Mouse (Mus musculus): Measurements from ENCODE around the gene Elmod1. TPM values are rescaled to one million over a fixed set of nuclear protein-coding genes. Genes with fewer than 3 reads are reported as not detected.
"Not testable (repeated sequence)": the region's sequence is repeated elsewhere in the genome, so short reads cannot be mapped to it uniquely, and the experiment has no call there.

The Elmod1 gene
- 1.7 and 2.6 TPM in 2 replicates for polyA plus RNA-seq (2012; rRNA removed)

DNA sequence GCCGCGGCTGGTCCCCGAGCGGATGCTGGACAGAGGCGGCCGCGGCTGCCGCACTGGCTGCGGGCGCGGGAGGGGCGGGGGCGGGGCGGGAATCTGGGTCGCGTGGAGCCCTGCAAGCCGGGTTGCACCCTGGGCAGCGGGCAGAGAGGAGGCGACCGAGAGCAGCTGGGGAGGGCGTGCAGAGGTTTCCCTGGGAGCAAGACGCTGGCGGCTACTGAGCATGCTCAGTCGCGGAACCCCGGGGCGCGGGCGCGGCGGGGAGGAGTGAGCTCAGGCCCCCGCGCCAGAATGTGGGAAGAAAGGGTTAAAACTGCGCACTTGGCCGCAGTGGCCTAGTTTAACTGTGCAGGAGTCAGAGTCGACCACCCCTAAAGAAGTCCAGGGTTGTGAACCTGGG is at the start of gene Elmod1:
TSS of gene Elmod1 (minus strand) at position 180 of the 397 bp plus-strand sequence.
- TF ChIP-seq CTCF (IDR thresholded peaks at IDR 0.05; ENCODE audit: insufficient read depth, low read length) (no peak), POLR2A (IDR thresholded peaks at IDR 0.05; ENCODE audit: borderline replicate concordance, extremely low read depth, low read depth, low read length) (no peak)
- 2% methylated on average over 36 of the region's 36 CpGs for WGBS
- no peaks in the 10 kb centered on the region; the same call in 1 of the 2 replicates for H3K4me1 ChIP-seq (ENCODE audit: control insufficient read depth, insufficient read depth, low read length)
- DNase-seq = no peak
- no peak within 1 kb of the TSS for H3K4me3 ChIP-seq (replicated peaks; ENCODE audit: extremely low read depth, low read depth, low read length)

DNA sequence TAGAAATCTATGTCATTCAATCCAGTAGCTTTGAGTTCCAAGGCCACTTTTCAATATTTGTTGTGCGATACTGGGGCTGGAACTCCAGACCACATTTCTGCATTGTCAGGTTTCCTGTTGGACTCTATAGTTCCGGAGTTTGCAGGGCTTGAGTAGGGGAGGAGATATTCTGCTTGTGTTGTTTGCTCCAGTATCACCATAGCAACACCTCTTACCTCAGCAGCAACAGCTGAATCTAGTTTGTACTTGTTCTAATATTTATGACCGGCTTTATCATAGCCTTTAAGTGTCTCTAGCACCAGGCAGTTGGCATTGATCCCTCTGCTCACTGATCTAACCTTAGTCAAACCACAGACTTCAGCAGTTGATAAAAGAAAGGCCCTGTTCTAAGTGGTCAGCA is 47.7 kb upstream of the Elmod1 start:
- TF ChIP-seq POLR2A (IDR thresholded peaks at IDR 0.05; ENCODE audit: borderline replicate concordance, extremely low read depth, low read depth, low read length) = no peak
- no peak for TF ChIP-seq CTCF (IDR thresholded peaks at IDR 0.05; ENCODE audit: insufficient read depth, low read length)
- 23% methylated on average over 3 of the region's 3 CpGs for WGBS
- DNase-seq = no peak
- Histone ChIP-seq H3K4me3 (replicated peaks; ENCODE audit: extremely low read depth, low read depth, low read length) (no peak overlapping the region), H3K4me1 (ENCODE audit: control insufficient read depth, insufficient read depth, low read length) (no peaks in the 10 kb centered on the region)

DNA sequence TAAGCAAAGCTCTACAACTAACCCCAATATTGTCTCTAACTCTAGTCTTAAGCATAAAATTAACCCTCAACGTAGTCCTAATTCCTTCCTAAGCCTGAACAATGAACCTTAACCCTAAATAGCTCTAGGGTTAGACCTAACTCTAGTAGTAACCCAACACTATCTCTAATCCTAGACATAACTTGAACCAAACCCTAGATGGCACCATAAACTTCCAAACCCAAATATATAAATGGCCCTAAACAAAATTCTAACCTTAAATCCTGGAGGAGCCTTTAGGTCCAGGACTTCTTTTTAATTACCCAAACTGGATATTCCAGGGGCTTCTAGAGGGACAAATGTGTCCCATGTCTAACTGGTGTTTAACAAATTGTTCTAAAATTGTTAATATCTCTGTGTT is 19.4 kb upstream of the Elmod1 start:
- DNase-seq = no peak
- 52% methylated on average over 1 of the region's 1 CpGs for WGBS

DNA sequence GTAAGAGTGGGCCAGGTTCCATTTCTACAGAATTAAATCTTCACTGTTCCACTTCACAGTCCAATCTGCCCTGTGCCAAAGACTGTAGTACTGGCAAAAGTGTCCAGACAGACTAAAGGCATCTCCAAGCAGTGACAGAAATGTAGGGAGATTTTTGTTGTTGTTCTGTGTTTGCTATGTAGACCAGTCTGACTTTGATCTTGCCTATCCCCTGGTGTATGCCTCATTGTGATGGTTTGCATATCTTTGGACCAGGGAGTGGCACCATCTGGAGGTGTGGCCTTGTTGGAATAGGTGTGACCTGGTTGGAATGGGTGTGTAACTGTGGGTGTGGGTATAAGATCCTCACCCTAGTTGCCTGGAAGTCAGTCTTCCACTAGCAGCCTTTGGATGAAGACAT is 17.5 kb upstream of the Elmod1 start:
- not testable (repeated sequence) for H3K4me3 ChIP-seq (replicated peaks; ENCODE audit: extremely low read depth, low read depth, low read length); H3K4me1 ChIP-seq (ENCODE audit: control insufficient read depth, insufficient read depth, low read length); DNase-seq

More for the DNA sequence above, 19.4 kb upstream of the Elmod1 start:
- TF ChIP-seq CTCF (IDR thresholded peaks at IDR 0.05; ENCODE audit: insufficient read depth, low read length) = no peak
- no peak for TF ChIP-seq POLR2A (IDR thresholded peaks at IDR 0.05; ENCODE audit: borderline replicate concordance, extremely low read depth, low read depth, low read length)
- no peaks in the 10 kb centered on the region for H3K4me1 ChIP-seq (ENCODE audit: control insufficient read depth, insufficient read depth, low read length)
- no peak overlapping the region for H3K4me3 ChIP-seq (replicated peaks; ENCODE audit: extremely low read depth, low read depth, low read length)

DNA sequence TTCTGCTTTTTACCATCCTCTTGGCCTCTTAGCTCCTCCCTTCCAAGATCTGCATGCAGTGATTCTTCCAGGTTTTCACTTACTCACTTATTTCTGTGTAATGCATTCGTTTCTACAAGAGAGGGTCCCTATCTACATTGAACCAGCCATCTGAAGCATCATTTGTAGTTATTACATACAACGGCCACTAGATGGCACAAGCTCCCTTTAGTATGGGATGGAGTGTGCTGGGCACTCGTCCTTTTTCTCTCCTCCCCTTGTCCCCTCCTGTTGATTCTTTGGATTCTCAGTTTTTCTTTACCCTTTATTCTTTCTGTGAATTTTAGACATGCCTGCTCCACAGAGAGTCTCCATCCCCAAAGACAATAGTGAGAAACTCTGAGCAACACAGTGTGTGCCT is 15.8 kb upstream of the Elmod1 start:
- peak; percentile 6 for DNase-seq
- WGBS = 3% methylated on average over 3 of the region's 3 CpGs
- H3K4me1 ChIP-seq (ENCODE audit: control insufficient read depth, insufficient read depth, low read length) = no peaks in the 10 kb centered on the region
- H3K4me3 ChIP-seq (replicated peaks; ENCODE audit: extremely low read depth, low read depth, low read length) = no peak overlapping the region
- TF ChIP-seq POLR2A (IDR thresholded peaks at IDR 0.05; ENCODE audit: borderline replicate concordance, extremely low read depth, low read depth, low read length) (no peak), CTCF (IDR thresholded peaks at IDR 0.05; ENCODE audit: insufficient read depth, low read length) (peak; percentile 64)

DNA sequence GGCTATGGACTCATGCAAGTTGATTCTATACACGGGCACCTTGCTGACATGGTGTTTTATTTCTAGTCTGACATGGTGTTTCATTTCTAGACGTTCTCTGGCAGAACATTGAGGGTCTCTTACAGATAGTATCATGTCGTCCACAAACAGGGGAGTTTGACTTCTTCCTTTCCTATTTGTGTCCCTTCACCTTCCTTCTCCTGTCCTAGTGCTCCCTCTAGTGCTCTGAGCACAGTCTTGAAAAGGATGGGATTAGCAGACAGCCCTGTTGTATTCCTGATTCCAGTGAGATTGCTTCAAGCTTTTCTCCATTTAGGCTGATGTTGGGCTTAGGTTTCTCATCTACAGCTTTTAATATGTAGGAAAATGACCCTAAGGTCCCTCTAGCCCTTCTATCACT is 11.9 kb upstream of the Elmod1 start:
- Histone ChIP-seq H3K4me1 (ENCODE audit: control insufficient read depth, insufficient read depth, low read length) (no peaks in the 10 kb centered on the region), H3K4me3 (replicated peaks; ENCODE audit: extremely low read depth, low read depth, low read length) (no peak overlapping the region)
- WGBS = 27% methylated on average over 3 of the region's 3 CpGs
- no peak for DNase-seq
- no peak for TF ChIP-seq CTCF (IDR thresholded peaks at IDR 0.05; ENCODE audit: insufficient read depth, low read length)
- TF ChIP-seq POLR2A (IDR thresholded peaks at IDR 0.05; ENCODE audit: borderline replicate concordance, extremely low read depth, low read depth, low read length) = no peak

DNA sequence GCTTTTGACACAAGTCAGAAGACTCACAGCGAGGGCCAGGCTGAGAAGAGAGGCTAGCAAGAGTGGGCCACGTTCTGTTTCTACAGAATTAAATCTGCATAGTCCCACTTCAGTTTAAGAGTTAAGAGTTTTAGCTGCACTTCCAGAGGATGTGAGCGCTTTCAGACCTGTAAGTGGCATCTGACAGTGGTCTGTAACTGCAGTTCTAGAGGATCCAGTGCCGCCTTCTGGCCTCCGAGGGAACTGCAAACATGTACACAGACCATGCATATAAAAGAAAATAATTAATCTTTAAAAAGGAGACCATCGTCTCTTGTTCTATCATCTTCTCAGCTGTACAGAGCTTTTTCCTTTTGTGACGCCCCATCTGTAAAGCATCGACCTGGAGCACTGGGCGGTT is 9.8 kb upstream of the Elmod1 start:
- WGBS = 31% methylated on average over 9 of the region's 9 CpGs
- 0 out of 2 replicates have a peak, but pooled peaks have one; percentile 32 for TF ChIP-seq CTCF (IDR thresholded peaks at IDR 0.05; ENCODE audit: insufficient read depth, low read length)
- TF ChIP-seq POLR2A (IDR thresholded peaks at IDR 0.05; ENCODE audit: borderline replicate concordance, extremely low read depth, low read depth, low read length) = no peak
- DNase-seq = no peak
- Histone ChIP-seq H3K4me3 (replicated peaks; ENCODE audit: extremely low read depth, low read depth, low read length) (no peak overlapping the region), H3K4me1 (ENCODE audit: control insufficient read depth, insufficient read depth, low read length) (no peaks in the 10 kb centered on the region)

DNA sequence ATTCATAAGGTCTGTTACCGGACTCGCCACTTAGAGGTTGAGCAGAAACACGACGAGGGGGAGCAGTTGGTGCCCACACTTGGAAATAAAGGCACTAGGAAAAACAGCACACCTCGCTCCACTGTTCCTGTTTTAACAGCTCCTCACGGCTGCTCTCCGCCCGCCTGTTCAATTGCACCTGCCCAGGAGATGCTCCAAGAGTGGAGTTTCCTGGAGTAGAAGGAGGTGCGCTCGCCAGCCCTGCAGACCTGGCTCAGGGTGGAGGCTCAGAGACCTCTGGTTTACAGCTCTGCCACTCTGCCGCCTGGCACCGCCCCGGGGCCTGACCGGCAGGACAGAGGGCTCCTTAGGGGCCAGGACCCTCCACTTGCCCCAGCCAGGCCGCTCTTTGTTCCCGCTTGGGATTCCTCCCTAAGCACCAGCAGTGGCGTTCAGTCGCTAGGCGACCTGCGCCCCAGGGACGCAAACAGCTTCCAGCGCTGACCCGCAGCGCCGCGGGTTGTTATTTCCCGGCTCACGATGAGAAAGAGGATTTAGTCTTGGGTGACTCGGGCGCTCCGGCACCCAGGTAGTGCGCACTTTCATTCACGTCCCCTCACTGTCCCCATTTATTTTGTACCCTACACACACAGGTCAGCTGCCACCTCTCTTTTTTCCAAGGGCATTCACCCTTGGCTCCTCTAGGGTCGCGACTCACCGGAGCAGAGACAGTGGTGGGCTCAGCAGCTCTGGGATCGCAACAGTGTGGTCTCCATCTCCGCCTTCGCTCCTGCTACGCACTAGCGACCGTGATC is 576 bp downstream of the Elmod1 start:
- no peaks in the 10 kb centered on the region; the same call in 1 of the 2 replicates for H3K4me1 ChIP-seq (ENCODE audit: control insufficient read depth, insufficient read depth, low read length)
- TF ChIP-seq POLR2A (IDR thresholded peaks at IDR 0.05; ENCODE audit: borderline replicate concordance, extremely low read depth, low read depth, low read length) (no peak), CTCF (IDR thresholded peaks at IDR 0.05; ENCODE audit: insufficient read depth, low read length) (no peak)
- no peak for DNase-seq
- WGBS = 2% methylated on average over 42 of the region's 42 CpGs
- no peak overlapping the region for H3K4me3 ChIP-seq (replicated peaks; ENCODE audit: extremely low read depth, low read depth, low read length)

DNA sequence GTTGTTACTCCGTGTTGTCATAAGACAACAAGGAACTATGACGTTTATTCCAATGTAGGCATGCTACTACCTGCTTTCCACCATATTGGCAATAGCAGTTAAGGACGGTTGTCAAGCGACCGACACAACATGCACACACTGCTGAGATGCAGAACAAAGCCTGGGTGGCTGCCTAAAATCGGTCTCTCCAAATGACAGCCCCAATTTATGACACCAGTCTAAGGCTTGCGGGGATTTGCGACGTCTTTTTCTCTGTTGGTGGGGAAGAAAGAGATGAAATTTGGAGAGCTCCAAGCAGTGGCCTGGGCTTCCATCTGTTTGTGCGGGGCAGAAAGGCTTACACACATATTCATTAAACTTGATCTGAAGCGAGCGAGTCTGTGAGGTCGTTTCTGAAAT is 1.2 kb downstream of the Elmod1 start:
- H3K4me3 ChIP-seq (replicated peaks; ENCODE audit: extremely low read depth, low read depth, low read length) = no peak overlapping the region
- H3K4me1 ChIP-seq (ENCODE audit: control insufficient read depth, insufficient read depth, low read length) = no peaks in the 10 kb centered on the region; the same call in 1 of the 2 replicates
- TF ChIP-seq CTCF (IDR thresholded peaks at IDR 0.05; ENCODE audit: insufficient read depth, low read length) = no peak
- no peak for TF ChIP-seq POLR2A (IDR thresholded peaks at IDR 0.05; ENCODE audit: borderline replicate concordance, extremely low read depth, low read depth, low read length)
- DNase-seq = no peak
- 24% methylated on average over 13 of the region's 13 CpGs for WGBS

DNA sequence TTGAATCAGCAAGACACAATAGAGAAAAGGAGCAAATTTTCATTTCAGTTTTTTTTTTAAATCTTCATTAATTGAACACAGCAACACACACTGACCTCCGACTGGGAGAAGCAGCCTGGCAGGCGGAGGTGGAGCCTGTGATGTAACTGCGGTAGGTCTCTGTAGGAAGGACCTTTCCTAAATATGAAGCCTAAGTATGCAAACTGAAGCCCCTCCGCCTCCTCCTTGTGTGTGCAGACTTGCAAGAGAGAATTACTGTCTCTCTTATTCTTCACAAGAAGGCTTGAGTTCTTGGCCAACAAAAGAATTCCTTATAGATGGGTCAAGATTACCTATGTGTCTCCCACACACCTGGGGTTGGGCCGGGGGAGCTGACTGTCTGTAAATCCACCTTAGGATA is 1.9 kb downstream of the Elmod1 start:
- no peak for DNase-seq
- no peak for TF ChIP-seq CTCF (IDR thresholded peaks at IDR 0.05; ENCODE audit: insufficient read depth, low read length)
- no peak for TF ChIP-seq POLR2A (IDR thresholded peaks at IDR 0.05; ENCODE audit: borderline replicate concordance, extremely low read depth, low read depth, low read length)
- H3K4me1 ChIP-seq (ENCODE audit: control insufficient read depth, insufficient read depth, low read length) = no peaks in the 10 kb centered on the region; the same call in 1 of the 2 replicates
- 60% methylated on average over 5 of the region's 5 CpGs for whole genome bisulfite sequencing
- no peak overlapping the region for H3K4me3 ChIP-seq (replicated peaks; ENCODE audit: extremely low read depth, low read depth, low read length)

All from lung, adult 2 months (tissue).